In genomic region chr4:98693465-98694185, GRCm38 (mm10) we compare ENCODE assay signal across 17 mouse cellular contexts. TPM values are rescaled to one million over a fixed set of nuclear protein-coding genes. Genes with fewer than 3 reads are reported as not detected.
A peak's percentile ranks its signal among the peaks of the same experiment; 100 is the strongest.
DNase-seq lines count a peak whose midpoint lies in the region; ATAC-seq and TF ChIP-seq lines count a peak whose summit lies in the region.
"Had no signal": no experiment of that assay in that cellular context is flagged by ENCODE, and none has a peak within 500 bp of the region (broad histone marks: within the 10 kb centered on the region; RNA-seq: fewer than 3 reads in every experiment).

No protein-coding gene starts in this region.

- H3K9ac ChIP-seq in intestine, embryonic 15.5 days: no peak overlapping the region
- no peak overlapping the region for H3K9ac ChIP-seq in kidney, postnatal 0 days (ENCODE audit: low read depth, low read length)
- no peak overlapping the region for H3K9ac ChIP-seq in liver, embryonic 14.5 days (replicated peaks)
- no peak overlapping the region for H3K9ac ChIP-seq in hindbrain, embryonic 14.5 days
- H3K9ac ChIP-seq: neural tube, embryonic 13.5 days had no signal

- ATAC-seq in Patski: peak; percentile 24
- ATAC-seq in intestine, embryonic 15.5 days: peak; percentile 71; the same call in 1 of the 2 replicates
- peak; percentile 83 for ATAC-seq in kidney, postnatal 0 days (replicated peaks; ENCODE audit: low FRiP score, low read depth)
- ATAC-seq in liver, embryonic 14.5 days (ENCODE audit: insufficient read depth): peak; percentile 82
- ATAC-seq in hindbrain, embryonic 14.5 days (ENCODE audit: low FRiP score): no peak

- no peak for TF ChIP-seq EP300 in liver, embryonic 14.5 days (IDR thresholded peaks at IDR 0.05; ENCODE audit: low read depth)

- intact Hi-C loops in left cerebral cortex, postnatal 36 days (cut with DNase I): no loop called here

- H3K4me1 ChIP-seq in intestine, embryonic 15.5 days (replicated peaks): peaks cover 7% of the 10 kb centered on the region; the same call in 1 of the 2 replicates
- no peaks in the 10 kb centered on the region for H3K4me1 ChIP-seq in kidney, postnatal 0 days (replicated peaks; ENCODE audit: insufficient read depth, low read length)
- 0 out of 4 replicates have a peak, but pooled peaks cover 0 to 2% of the 10 kb centered on the region in 2 experiments for H3K4me1 ChIP-seq in liver, embryonic 14.5 days (replicated peaks; ENCODE audit: control insufficient read depth in 2 of 2, insufficient read depth in 2 of 2, low read length in 1 of 2)
- peaks cover 6% of the 10 kb centered on the region; the same call in 1 of the 2 replicates for H3K4me1 ChIP-seq in hindbrain, embryonic 14.5 days (replicated peaks; ENCODE audit: control insufficient read depth, insufficient read depth, low read length)

- 26% methylated on average over 9 of the region's 9 CpGs for WGBS in intestine, embryonic 15.5 days
- WGBS in kidney, postnatal 0 days: 49% methylated on average over 9 of the region's 9 CpGs
- 28% methylated on average over 9 of the region's 9 CpGs for WGBS in liver, embryonic 14.5 days (ENCODE audit: insufficient replicate concordance)
- WGBS in hindbrain, embryonic 14.5 days: 67% methylated on average over 9 of the region's 9 CpGs

- H3K27me3 ChIP-seq in Patski: no peaks in the 10 kb centered on the region
- no peaks in the 10 kb centered on the region for H3K27me3 ChIP-seq in intestine, embryonic 15.5 days (replicated peaks)
- H3K27me3 ChIP-seq in kidney, postnatal 0 days (ENCODE audit: insufficient read depth, low read length): no peaks in the 10 kb centered on the region
- no peaks in the 10 kb centered on the region for H3K27me3 ChIP-seq in liver, embryonic 14.5 days (ENCODE audit: control insufficient read depth, insufficient read depth, low read length)
- H3K27me3 ChIP-seq in hindbrain, embryonic 14.5 days (ENCODE audit: control insufficient read depth, insufficient read depth, low read length): no peaks in the 10 kb centered on the region
- H3K27me3 ChIP-seq: CH12.LX; neural tube, embryonic 13.5 days had no signal

- no peak overlapping the region for H3K27ac ChIP-seq in intestine, embryonic 15.5 days
- no peak overlapping the region for H3K27ac ChIP-seq in kidney, postnatal 0 days
- no peak overlapping the region for H3K27ac ChIP-seq in liver, embryonic 14.5 days
- H3K27ac ChIP-seq in hindbrain, embryonic 14.5 days: no peak overlapping the region
- H3K27ac ChIP-seq: macrophage; neural tube, embryonic 13.5 days had no signal

- POLR2A ChIA-PET in Patski (lab: Charles Lee): interaction anchor here (0.6 to 1.0 kb wide), 3 partner anchors 15 to 201 kb away, joined by 3 read pairs; no protein-coding TSS in a partner anchor

- in situ Hi-C loops in Patski (cut with MboI; ENCODE audit: low pct_unique_long_range_greater_than_20kb): loop anchor here (10.0 kb wide), 1 partner anchor 149 kb away; no protein-coding TSS in a partner anchor

- no peaks in the 10 kb centered on the region for H3K36me3 ChIP-seq in intestine, embryonic 15.5 days
- H3K36me3 ChIP-seq in kidney, postnatal 0 days (ENCODE audit: insufficient read depth, low read length): peaks cover 10% of the 10 kb centered on the region; the same call in 1 of the 2 replicates
- no peaks in the 10 kb centered on the region for H3K36me3 ChIP-seq in liver, embryonic 14.5 days (replicated peaks; ENCODE audit: control insufficient read depth, insufficient read depth, low read depth)
- H3K36me3 ChIP-seq in hindbrain, embryonic 14.5 days (replicated peaks; ENCODE audit: control insufficient read depth, insufficient read depth): no peaks in the 10 kb centered on the region
- H3K36me3 ChIP-seq: neural tube, embryonic 13.5 days had no signal

- TF ChIP-seq CTCF in Patski (IDR thresholded peaks at IDR 0.05): no peak
- TF ChIP-seq CTCF in kidney, postnatal 0 days (IDR thresholded peaks at IDR 0.05; ENCODE audit: low read depth): no peak
- TF ChIP-seq CTCF in liver, embryonic 14.5 days (IDR thresholded peaks at IDR 0.05; ENCODE audit: low read depth): no peak

- no peaks in the 10 kb centered on the region for H3K9me3 ChIP-seq in intestine, embryonic 15.5 days
- H3K9me3 ChIP-seq in kidney, postnatal 0 days (replicated peaks; ENCODE audit: low read length): no peaks in the 10 kb centered on the region
- H3K9me3 ChIP-seq in liver, embryonic 14.5 days (ENCODE audit: control insufficient read depth, low read length): no peaks in the 10 kb centered on the region
- no peaks in the 10 kb centered on the region for H3K9me3 ChIP-seq in hindbrain, embryonic 14.5 days (ENCODE audit: control insufficient read depth, low read length)
- H3K9me3 ChIP-seq: neural tube, embryonic 13.5 days had no signal

- no peak overlapping the region for H3K4me3 ChIP-seq in intestine, embryonic 15.5 days (replicated peaks)
- H3K4me3 ChIP-seq in kidney, postnatal 0 days (replicated peaks; ENCODE audit: low read depth, low read length): no peak overlapping the region
- no peak overlapping the region for H3K4me3 ChIP-seq in liver, embryonic 14.5 days (ENCODE audit: insufficient read depth in 1 of 2, low read depth in 2 of 2, low read length in 2 of 2)
- no peak overlapping the region for H3K4me3 ChIP-seq in hindbrain, embryonic 14.5 days (replicated peaks; ENCODE audit: low read length)
- H3K4me3 ChIP-seq: neural tube, embryonic 13.5 days had no signal

- CTCF ChIA-PET in Patski (lab: Charles Lee): interaction anchor here (1.1 kb wide), 1 partner anchor 148 kb away, joined by 3 read pairs; no protein-coding TSS in a partner anchor

- no peak overlapping the region for H3K4me2 ChIP-seq in intestine, embryonic 15.5 days (replicated peaks)
- no peak overlapping the region for H3K4me2 ChIP-seq in kidney, postnatal 0 days (ENCODE audit: low read length)
- H3K4me2 ChIP-seq in liver, embryonic 14.5 days (ENCODE audit: low read depth): 0 out of 2 replicates have a peak overlapping the region, but pooled peaks have one; percentile 7
- H3K4me2 ChIP-seq in hindbrain, embryonic 14.5 days (replicated peaks): no peak overlapping the region
- H3K4me2 ChIP-seq: neural tube, embryonic 13.5 days had no signal

- DNase-seq in Patski (ENCODE audit: low read depth, low spot score): no peak
- DNase-seq in kidney, postnatal 0 days (ENCODE audit: low spot score): peak; percentile 26
- DNase-seq in liver, embryonic 14.5 days (ENCODE audit: low read depth in 3 of 3, low spot score in 3 of 3): peak; percentile 14 to 41 (median 26)
- no peak for DNase-seq in left cerebral cortex, postnatal 36 days (ENCODE audit: low spot score in 2 of 2)
- DNase-seq in hindbrain, embryonic 14.5 days (ENCODE audit: low spot score): no peak
- DNase-seq in embryo, embryonic 10.5 days (ENCODE audit: low spot score): no peak
- DNase-seq: adrenal gland, postnatal 36 days; cerebellum, adult 11 months; heart, adult 11 months; thymus, postnatal 4 days had no signal

RNA-seq across cellular contexts. Expression of gene L1td1, which starts 32.9 kb away (rescaled TPM):
- not detected for polyA plus RNA-seq in Patski (2021)
- polyA plus RNA-seq in intestine, embryonic 15.5 days (2015; fragmentation: Nextera tagmentation; extraction: Ambion mirVana): 0.35 and 0.43 TPM in 2 replicates
- 0.18 and 0.24 TPM in 2 replicates for polyA plus RNA-seq in kidney, postnatal 0 days (2015; fragmentation: Nextera tagmentation; extraction: Ambion mirVana)
- polyA plus RNA-seq in liver, embryonic 14.5 days (2012; rRNA removed): not detected in 2 replicates
- polyA plus RNA-seq in liver, embryonic 14.5 days (2014; fragmentation: Nextera tagmentation; extraction: Ambion mirVana): not detected in 2 replicates
- not detected for total RNA-seq in left cerebral cortex, postnatal 36 days (2021)
- polyA plus RNA-seq in hindbrain, embryonic 14.5 days (2014; fragmentation: Nextera tagmentation; extraction: Ambion mirVana): not detected in 2 replicates
- total RNA-seq: adrenal gland, postnatal 36 days; CH12.LX; layer of hippocampus, postnatal 25 days; midbrain, postnatal 0 days had no signal
- polyA plus RNA-seq: heart, postnatal 0 days; macrophage; midbrain, postnatal 0 days; neural tube, embryonic 13.5 days had no signal

Comparison
In these comparisons a context has a peak if more than half of its experiments do, and no peak if none do; other contexts are left out.
1. DNase-seq: peak in kidney, postnatal 0 days (single experiment) and liver, embryonic 14.5 days (3 of 3); none in Patski (single experiment), left cerebral cortex, postnatal 36 days (0 of 2), hindbrain, embryonic 14.5 days (single experiment) and embryo, embryonic 10.5 days (single experiment).